Mouse (Mus musculus) limb, embryonic 14.5 days (tissue): Measurements from ENCODE around the gene Mrpl38. TPM values are rescaled to one million over a fixed set of nuclear protein-coding genes. Genes with fewer than 3 reads are reported as not detected.

Experiments used
- ATAC-seq: fragments of 200-750 bp; cut with Nextera tagmentation; 2 replicates; pipeline ENCODE4 v1.8.0; 2017; ENCODE audit warnings: low read depth, moderate number of reproducible peaks, moderate TSS enrichment; ENCODE audit not compliant: low FRiP score
- DNase-seq: peaks from one replicate; pipeline ENCODE4 v3.0.0-alpha.2; 2015; ENCODE audit warnings: low spot score
- H3K27ac ChIP-seq: fragments of 300-500 bp; sonication (generic); replicated peaks from 2 replicates; pipeline ENCODE4 v1.5.1; 2014; ENCODE audit warnings: low read depth, mild to moderate bottlenecking, low read length, moderate library complexity, mixed read lengths
- H3K27me3 ChIP-seq: fragments of 300-500 bp; sonication (generic); 2 replicates; pipeline ENCODE4 v1.6.1; 2014; ENCODE audit warnings: low read length, mixed read lengths; ENCODE audit not compliant: control insufficient read depth, insufficient read depth
- H3K36me3 ChIP-seq: fragments of 300-500 bp; sonication (generic); 2 replicates; pipeline ENCODE4 v1.6.1; 2014; ENCODE audit warnings: mild to moderate bottlenecking, low read length, moderate library complexity, mixed read lengths; ENCODE audit not compliant: control insufficient read depth, insufficient read depth
- H3K4me1 ChIP-seq: fragments of 300-500 bp; sonication (generic); 2 replicates; pipeline ENCODE4 v1.6.1; 2014; ENCODE audit warnings: antibody characterized with exemption, low read length, mixed read lengths; ENCODE audit not compliant: control insufficient read depth, insufficient read depth
- H3K4me2 ChIP-seq: fragments of 300-500 bp; sonication (generic); replicated peaks from 2 replicates; pipeline ENCODE4 v1.6.1; 2014; ENCODE audit warnings: low read depth, mild to moderate bottlenecking, low read length, moderate library complexity; ENCODE audit not compliant: severe bottlenecking
- H3K4me3 ChIP-seq: fragments of 300-500 bp; sonication (generic); replicated peaks from 2 replicates; pipeline ENCODE4 v1.5.1; 2014; ENCODE audit warnings: low read length
- H3K9ac ChIP-seq: fragments of 300-500 bp; sonication (generic); 2 replicates; pipeline ENCODE4 v1.6.1; 2014; ENCODE audit warnings: mild to moderate bottlenecking, low read depth, low read length, moderate library complexity; ENCODE audit not compliant: severe bottlenecking
- H3K9me3 ChIP-seq: fragments of 300-500 bp; sonication (generic); 2 replicates; pipeline ENCODE4 v1.6.1; 2016; ENCODE audit warnings: low read length; ENCODE audit not compliant: control insufficient read depth
- POLR2A ChIP-seq: fragments of 200-500 bp; IDR thresholded peaks from 2 replicates; pipeline ENCODE4 v1.8.0; 2012; ENCODE audit warnings: inconsistent platforms, mild to moderate bottlenecking, moderate library complexity, borderline replicate concordance; ENCODE audit not compliant: insufficient read depth, insufficient read length; ENCODE audit errors: extremely low read depth
- WGBS: fragments of 180-500 bp; shearing (Covaris S2); extraction: QIAGEN DNeasy Blood & Tissue Kit; methylation state at CpG from one replicate; pipeline ENCODE4 v1.1.7; 2014; 5-methylcytosine and 5-hydroxymethylcytosine counted together
- polyA plus RNA-seq, 2 experiments: library from polyadenylated mRNA; depleted of rRNA in 1 of 2; stranded (reverse) in 1 of 2; unstranded in 1 of 2; fragments of >200 nt; fragmentation: Nextera tagmentation in 1 of 2; extraction: Ambion mirVana in 1 of 2; gene quantifications; 2 replicates each; pipeline versions ENCODE4 v1.2.1 to v1.2.3; 2012 to 2014

The Mrpl38 gene
- polyA plus RNA-seq, 2 experiments, result 56.4 to 85.8 TPM

GRCm38 (mm10) chr11:116089545-116089944 is 49.1 kb downstream of the Mrpl38 start:
- H3K4me1 ChIP-seq, result peaks cover 11% of the 10 kb centered on the region
- H3K36me3 ChIP-seq, result no peaks in the 10 kb centered on the region
- 92% methylated on average over 6 of the region's 6 CpGs for WGBS
- TF ChIP-seq POLR2A, result no peak
- ATAC-seq (no peak), DNase-seq (no peak)
- H3K27ac ChIP-seq, result no peak overlapping the region
- no peaks in the 10 kb centered on the region for H3K27me3 ChIP-seq
- no peaks in the 10 kb centered on the region for H3K9me3 ChIP-seq
- no peak overlapping the region for H3K9ac ChIP-seq
- no peak overlapping the region for H3K4me2 ChIP-seq
- H3K4me3 ChIP-seq, result no peak overlapping the region

- H3K4me2 ChIP-seq, result no peak overlapping the region
- no peak overlapping the region for H3K9ac ChIP-seq
- H3K4me3 ChIP-seq, result no peak overlapping the region
- H3K36me3 ChIP-seq, result peaks cover 5% of the 10 kb centered on the region
- H3K27me3 ChIP-seq, result no peaks in the 10 kb centered on the region
- peaks cover 11% of the 10 kb centered on the region for H3K4me1 ChIP-seq
- TF ChIP-seq POLR2A, result no peak
- 83% methylated on average over 11 of the region's 11 CpGs for WGBS
- no peak for ATAC-seq
- DNase-seq, result no peak
- no peak overlapping the region for H3K27ac ChIP-seq
- no peaks in the 10 kb centered on the region for H3K9me3 ChIP-seq
Measured at GRCm38 (mm10) chr11:116088741-116089394, 49.8 kb downstream of the Mrpl38 start.

- no peak for TF ChIP-seq POLR2A
- no peak overlapping the region; the same call in 1 of the 2 replicates for H3K9ac ChIP-seq
- no peak overlapping the region for H3K4me3 ChIP-seq
- no peaks in the 10 kb centered on the region for H3K9me3 ChIP-seq
- WGBS, result 85% methylated on average over 8 of the region's 8 CpGs
- H3K36me3 ChIP-seq, result peaks cover 11% of the 10 kb centered on the region
- DNase-seq, result no peak
- no peaks in the 10 kb centered on the region for H3K27me3 ChIP-seq
- ATAC-seq, result no peak
- H3K4me2 ChIP-seq, result peak overlapping the region; percentile 49
- no peak overlapping the region for H3K27ac ChIP-seq
- H3K4me1 ChIP-seq, result peaks cover 11% of the 10 kb centered on the region
Measured at GRCm38 (mm10) chr11:116088188-116088587, 50.5 kb downstream of the Mrpl38 start.

- peak overlapping the region; percentile 15; the same call in 1 of the 2 replicates for H3K27ac ChIP-seq
- H3K27me3 ChIP-seq, result no peaks in the 10 kb centered on the region
- DNase-seq, result peak; percentile 77
- no peaks in the 10 kb centered on the region for H3K9me3 ChIP-seq
- WGBS, result 3% methylated on average over 29 of the region's 31 CpGs
- H3K4me3 ChIP-seq, result peak overlapping the region; percentile 40
- peaks cover 11% of the 10 kb centered on the region for H3K4me1 ChIP-seq
- H3K4me2 ChIP-seq, result peak overlapping the region; percentile 49
- H3K9ac ChIP-seq, result peak overlapping the region; percentile 1; the same call in 1 of the 2 replicates
- TF ChIP-seq POLR2A, result no peak
- H3K36me3 ChIP-seq, result peaks cover 16% of the 10 kb centered on the region
- peak; percentile 70 for ATAC-seq
Measured at GRCm38 (mm10) chr11:116087194-116088130, 51.2 kb downstream of the Mrpl38 start.

GRCm38 (mm10) chr11:116086258-116087193 is 52.1 kb downstream of the Mrpl38 start, which contains the start of gene Wbp2:
Wbp2 (minus strand) TSS chr11:116086995.
- H3K27ac ChIP-seq, result peak within 1 kb of the TSS; percentile 33
- peak; percentile 97 for ATAC-seq
- WGBS, result 1% methylated on average over 42 of the region's 43 CpGs
- H3K27me3 ChIP-seq, result no peaks in the 10 kb centered on the region
- peaks cover 11% of the 10 kb centered on the region for H3K4me1 ChIP-seq
- peaks cover 25% of the 10 kb centered on the region for H3K36me3 ChIP-seq
- peak within 1 kb of the TSS; percentile 34; the same call in 1 of the 2 replicates for H3K9ac ChIP-seq
- no peak for TF ChIP-seq POLR2A
- DNase-seq, result peak; percentile 100
- H3K4me2 ChIP-seq, result peak within 1 kb of the TSS; percentile 49
- H3K4me3 ChIP-seq, result peak within 1 kb of the TSS; percentile 40
- no peaks in the 10 kb centered on the region for H3K9me3 ChIP-seq
